Mouse (Mus musculus) midbrain, embryonic 13.5 days (tissue): ENCODE results near the gene Iqgap3. TPM values are rescaled to one million over a fixed set of nuclear protein-coding genes. Genes with fewer than 3 reads are reported as not detected.

Source experiments
- ATAC-seq: fragments of 200-750 bp; cut with Nextera tagmentation; 2 replicates; pipeline ENCODE4 v1.8.0; 2017; ENCODE audit warnings: mild to moderate bottlenecking, moderate TSS enrichment, moderate library complexity
- H3K27ac ChIP-seq: fragments of 300-500 bp; sonication (generic); 2 replicates; pipeline ENCODE4 v1.5.1; 2015; ENCODE audit warnings: inconsistent platforms, mild to moderate bottlenecking, moderate library complexity
- H3K27me3 ChIP-seq: fragments of 300-500 bp; sonication (generic); 2 replicates; pipeline ENCODE4 v1.6.1; 2015; ENCODE audit warnings: mild to moderate bottlenecking, inconsistent platforms
- H3K36me3 ChIP-seq: fragments of 300-500 bp; sonication (generic); 2 replicates; pipeline ENCODE4 v1.6.1; 2015; ENCODE audit warnings: mild to moderate bottlenecking, inconsistent platforms
- H3K4me1 ChIP-seq: fragments of 300-500 bp; sonication (generic); replicated peaks from 2 replicates; pipeline ENCODE4 v1.6.1; 2015; ENCODE audit warnings: inconsistent platforms
- H3K4me2 ChIP-seq: fragments of 300-500 bp; sonication (generic); replicated peaks from 2 replicates; pipeline ENCODE4 v1.6.1; 2015; ENCODE audit warnings: moderate library complexity, mild to moderate bottlenecking, inconsistent platforms
- H3K4me3 ChIP-seq: fragments of 300-500 bp; sonication (generic); replicated peaks from 2 replicates; pipeline ENCODE4 v1.5.1; 2015; ENCODE audit warnings: mild to moderate bottlenecking, inconsistent platforms
- H3K9ac ChIP-seq: fragments of 300-500 bp; sonication (generic); replicated peaks from 2 replicates; pipeline ENCODE4 v1.6.1; 2015; ENCODE audit warnings: mild to moderate bottlenecking, inconsistent platforms
- H3K9me3 ChIP-seq: fragments of 300-500 bp; sonication (generic); 2 replicates; pipeline ENCODE4 v1.6.1; 2016; ENCODE audit warnings: mild to moderate bottlenecking, inconsistent platforms
- WGBS: fragments of 180-500 bp; shearing (Covaris S2); methylation state at CpG from one replicate; pipeline ENCODE4 v1.1.7; 2015; 5-methylcytosine and 5-hydroxymethylcytosine counted together
- polyA plus RNA-seq: library from polyadenylated mRNA; unstranded; fragments of >200 nt; fragmentation: Nextera tagmentation; extraction: Ambion mirVana; gene quantifications from 2 replicates; pipeline ENCODE4 v1.2.1, GENCODE M21; 2015

The Iqgap3 gene
- polyA plus RNA-seq, 1 experiment from 2014 or later: 6.6 TPM

DNA sequence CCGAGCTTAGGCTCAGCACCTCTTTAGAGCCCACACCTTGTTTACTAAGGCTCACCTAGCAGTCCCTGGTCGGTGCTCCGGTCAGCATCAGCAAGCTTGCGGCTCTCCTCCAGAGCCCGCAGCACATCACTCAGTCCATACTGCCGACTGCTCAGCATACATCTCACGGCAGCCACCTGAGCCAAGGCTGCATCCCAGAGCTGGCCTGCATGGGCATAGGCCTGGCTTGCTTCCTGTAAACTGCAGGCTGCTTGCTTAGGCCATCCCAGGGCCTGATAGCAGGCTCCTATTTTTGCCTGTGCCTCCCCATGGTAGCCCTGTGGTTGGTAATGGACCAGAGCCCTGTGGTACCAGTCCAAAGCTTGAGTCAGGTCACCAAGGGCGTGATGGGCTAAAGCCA lies 7.0 kb upstream of the Iqgap3 start:
- H3K27me3 ChIP-seq: peaks cover 19% of the 10 kb centered on the region

DNA sequence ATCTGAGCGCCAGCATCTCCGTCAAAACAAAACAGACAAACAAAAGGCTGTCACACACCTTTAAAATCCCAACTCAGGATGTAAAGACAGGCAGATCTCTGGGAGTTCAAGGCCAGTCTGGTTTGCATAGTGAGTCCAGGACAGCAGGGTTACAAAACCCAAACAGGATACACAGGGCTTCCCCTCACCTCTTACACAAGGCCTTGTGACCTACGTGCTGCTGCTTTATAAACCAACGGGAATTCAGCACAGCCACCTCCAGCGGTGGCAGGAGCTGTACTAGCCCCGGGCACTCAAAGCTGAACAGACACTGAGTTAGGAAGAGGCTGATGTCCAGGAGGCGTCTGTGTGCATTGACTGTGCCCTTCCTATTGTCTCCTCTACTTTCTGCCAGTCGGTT lies 4.3 kb upstream of the Iqgap3 start:
- no peak for ATAC-seq
- H3K9ac ChIP-seq: no peak overlapping the region
- H3K4me1 ChIP-seq: peaks cover 6% of the 10 kb centered on the region
- H3K9me3 ChIP-seq: no peaks in the 10 kb centered on the region
- no peak overlapping the region for H3K4me2 ChIP-seq
- H3K4me3 ChIP-seq: no peak overlapping the region
- no peak overlapping the region for H3K27ac ChIP-seq
- 41% methylated on average over 8 of the region's 8 CpGs for WGBS
- H3K36me3 ChIP-seq: no peaks in the 10 kb centered on the region
- 0 out of 2 replicates have a peak, but pooled peaks cover 2% of the 10 kb centered on the region for H3K27me3 ChIP-seq

More for the DNA sequence above, 7.0 kb upstream of the Iqgap3 start:
- Histone ChIP-seq H3K9ac (no peak overlapping the region), H3K9me3 (no peaks in the 10 kb centered on the region), H3K4me3 (no peak overlapping the region), H3K4me2 (no peak overlapping the region), H3K4me1 (no peaks in the 10 kb centered on the region), H3K36me3 (no peaks in the 10 kb centered on the region), H3K27ac (no peak overlapping the region)
- WGBS: 81% methylated on average over 8 of the region's 8 CpGs
- no peak for ATAC-seq

DNA sequence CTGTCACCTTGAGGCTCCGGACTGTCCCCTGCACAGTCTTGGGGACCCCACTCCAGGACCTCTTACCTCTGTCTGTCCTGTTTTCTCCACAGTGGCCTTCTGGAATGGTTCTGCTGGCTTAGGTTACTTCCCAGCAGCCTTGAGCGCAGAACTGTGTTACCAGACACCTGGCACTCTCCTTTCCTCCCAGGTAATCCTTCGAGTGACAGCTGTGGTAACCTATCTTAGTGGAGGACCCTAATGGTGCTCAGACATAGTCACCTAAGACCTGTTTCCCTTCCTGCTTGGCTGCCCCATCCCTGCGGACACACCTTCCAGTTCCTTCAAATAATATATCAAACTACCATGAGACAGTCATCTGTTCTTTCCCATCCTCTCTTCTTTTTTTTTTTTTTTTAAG lies 3.6 kb upstream of the Iqgap3 start, which contains the start of gene Ttc24:
Gene Ttc24, minus strand, starts transcription at position 101 of the 400 bp plus-strand sequence.
- Histone ChIP-seq H3K4me3 (no peak within 1 kb of the TSS), H3K27ac (no peak within 1 kb of the TSS), H3K4me1 (peaks cover 13% of the 10 kb centered on the region), H3K36me3 (no peaks in the 10 kb centered on the region), H3K27me3 (0 out of 2 replicates have a peak, but pooled peaks cover 2% of the 10 kb centered on the region), H3K4me2 (no peak within 1 kb of the TSS), H3K9ac (no peak within 1 kb of the TSS), H3K9me3 (no peaks in the 10 kb centered on the region)
- no peak for ATAC-seq
- WGBS: 86% methylated on average over 4 of the region's 4 CpGs

DNA sequence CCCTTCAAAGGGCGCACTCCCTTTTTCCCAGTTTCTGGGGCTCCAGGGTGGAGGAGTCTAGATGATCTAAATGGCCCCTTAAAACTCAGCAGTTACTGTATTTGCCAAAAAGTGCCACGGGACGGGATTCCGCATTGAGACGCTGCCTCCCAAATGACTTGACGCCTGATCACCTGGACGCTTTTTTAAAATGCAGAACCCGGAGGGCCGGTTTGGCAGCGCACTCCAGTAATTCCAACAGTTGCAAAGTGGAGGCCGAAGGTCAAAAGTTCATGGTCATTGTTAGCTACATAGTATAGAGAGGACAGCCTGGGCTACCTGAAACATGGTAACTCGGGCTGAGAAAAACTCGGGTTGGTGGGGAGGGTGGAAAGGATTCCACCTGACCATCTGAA lies 450 bp downstream of the Iqgap3 start:
- Histone ChIP-seq H3K27ac (no peak overlapping the region), H3K9me3 (no peaks in the 10 kb centered on the region), H3K27me3 (0 out of 2 replicates have a peak, but pooled peaks cover 2% of the 10 kb centered on the region), H3K36me3 (no peaks in the 10 kb centered on the region), H3K9ac (peak overlapping the region; percentile 19; the same call in 1 of the 2 replicates), H3K4me2 (peak overlapping the region; percentile 82), H3K4me1 (peaks cover 14% of the 10 kb centered on the region), H3K4me3 (peak overlapping the region; percentile 54)
- ATAC-seq: 0 out of 2 replicates have a peak, but pooled peaks have one; percentile 10
- 4% methylated on average over 13 of the region's 13 CpGs for WGBS

DNA sequence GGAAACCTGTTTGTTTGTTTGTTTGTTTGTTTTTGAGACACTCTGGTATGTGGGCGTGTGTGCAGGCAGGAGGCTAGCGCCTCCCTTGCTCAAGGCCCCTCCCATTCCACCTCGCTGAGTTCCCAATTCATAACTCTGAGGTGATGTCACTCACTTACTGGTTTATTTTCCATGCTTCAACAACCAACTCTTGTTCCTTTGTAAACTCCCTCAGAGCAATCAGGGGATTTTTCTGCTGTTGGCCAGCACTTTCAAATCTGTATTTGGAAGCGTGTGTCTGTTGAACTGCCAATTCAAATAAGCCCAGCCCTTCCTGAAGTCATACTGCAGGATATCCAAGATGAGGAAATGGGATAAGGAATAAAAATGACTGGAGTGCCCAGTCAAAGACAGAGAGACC lies 892 bp downstream of the Iqgap3 start:
- Histone ChIP-seq H3K9me3 (no peaks in the 10 kb centered on the region), H3K4me2 (peak overlapping the region; percentile 82), H3K27ac (no peak overlapping the region), H3K4me1 (peaks cover 14% of the 10 kb centered on the region), H3K27me3 (0 out of 2 replicates have a peak, but pooled peaks cover 2% of the 10 kb centered on the region), H3K36me3 (no peaks in the 10 kb centered on the region), H3K9ac (no peak overlapping the region; the same call in 1 of the 2 replicates), H3K4me3 (peak overlapping the region; percentile 54)
- no peak for ATAC-seq
- 14% methylated on average over 4 of the region's 4 CpGs for whole genome bisulfite sequencing

DNA sequence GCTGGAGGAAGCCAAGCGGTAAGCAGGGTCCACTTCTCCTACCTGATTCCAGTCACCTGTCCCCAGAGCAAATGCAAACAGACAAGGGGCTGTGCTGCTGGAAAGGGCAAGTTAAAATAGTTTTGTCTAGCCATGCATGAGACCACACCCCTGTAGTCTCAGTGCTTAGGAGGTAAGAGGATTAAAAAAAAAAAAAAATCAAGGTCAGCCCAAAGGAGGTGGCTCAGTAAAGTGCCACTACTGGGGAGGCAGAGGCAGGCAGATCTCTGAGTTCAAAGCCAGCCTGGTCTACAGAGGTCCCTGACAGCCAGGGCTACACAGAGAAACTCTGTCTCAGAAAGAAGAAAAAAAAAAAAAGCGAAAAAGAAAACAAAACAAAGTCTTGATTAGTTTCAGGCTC lies 2.2 kb downstream of the Iqgap3 start:
- H3K36me3 ChIP-seq: no peaks in the 10 kb centered on the region; the same call in 1 of the 2 replicates
- no peaks in the 10 kb centered on the region for H3K9me3 ChIP-seq
- H3K27me3 ChIP-seq: no peaks in the 10 kb centered on the region
- H3K4me3 ChIP-seq: no peak overlapping the region
- H3K9ac ChIP-seq: no peak overlapping the region
- ATAC-seq: no peak
- WGBS: 92% methylated on average over 2 of the region's 2 CpGs
- peaks cover 14% of the 10 kb centered on the region for H3K4me1 ChIP-seq
- H3K4me2 ChIP-seq: no peak overlapping the region
- H3K27ac ChIP-seq: no peak overlapping the region

DNA sequence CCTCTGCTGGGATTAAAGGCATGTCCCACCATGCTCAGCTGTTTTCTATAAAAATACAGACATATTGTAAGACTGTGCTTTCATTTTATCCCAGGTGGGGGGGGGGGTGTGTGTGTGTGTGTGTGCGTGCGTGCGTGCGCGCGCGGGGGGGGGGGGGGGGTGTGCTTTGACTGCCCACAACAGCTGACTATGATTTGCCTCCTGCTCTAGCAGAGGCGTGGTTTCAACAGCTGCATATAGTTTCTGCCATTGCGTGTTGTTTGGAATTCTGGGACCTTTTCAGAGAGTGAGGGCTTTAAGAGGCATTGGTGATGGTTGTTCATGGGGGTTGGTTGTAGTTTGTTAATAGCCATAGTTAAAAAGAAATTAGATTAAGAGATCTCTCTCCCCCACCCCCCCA lies 3.7 kb downstream of the Iqgap3 start:
- Histone ChIP-seq H3K27ac (no peak overlapping the region), H3K4me1 (peaks cover 14% of the 10 kb centered on the region), H3K4me3 (no peak overlapping the region), H3K9me3 (no peaks in the 10 kb centered on the region), H3K4me2 (no peak overlapping the region), H3K9ac (no peak overlapping the region), H3K36me3 (peaks cover 7% of the 10 kb centered on the region; the same call in 1 of the 2 replicates), H3K27me3 (no peaks in the 10 kb centered on the region)
- ATAC-seq: no peak
- 79% methylated on average over 2 of the region's 9 CpGs for WGBS

DNA sequence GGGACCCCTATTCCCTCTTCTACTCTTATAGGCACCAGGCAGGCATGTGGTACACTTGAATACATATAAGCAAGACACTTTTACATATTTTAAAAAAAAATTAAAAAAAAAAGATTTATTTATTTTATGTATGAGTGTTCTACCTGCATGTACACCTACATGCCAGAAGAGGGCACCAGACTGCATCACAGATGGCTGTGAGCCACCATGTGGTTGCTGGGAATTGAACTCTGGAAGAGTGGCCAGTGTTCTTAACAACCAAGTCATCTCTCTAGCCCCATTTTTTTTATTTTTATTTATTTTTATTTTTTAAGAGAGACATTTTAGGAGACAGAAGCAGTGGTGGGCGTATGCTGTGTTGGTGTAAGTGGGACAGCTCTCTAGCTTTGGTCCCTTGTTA lies 5.9 kb downstream of the Iqgap3 start:
- Histone ChIP-seq H3K4me3 (no peak overlapping the region), H3K36me3 (peaks cover 27% of the 10 kb centered on the region), H3K27me3 (no peaks in the 10 kb centered on the region), H3K9me3 (no peaks in the 10 kb centered on the region), H3K4me1 (peaks cover 6% of the 10 kb centered on the region), H3K27ac (no peak overlapping the region), H3K4me2 (no peak overlapping the region), H3K9ac (no peak overlapping the region)
- no peak for ATAC-seq
- WGBS: 74% methylated on average over 1 of the region's 1 CpGs

DNA sequence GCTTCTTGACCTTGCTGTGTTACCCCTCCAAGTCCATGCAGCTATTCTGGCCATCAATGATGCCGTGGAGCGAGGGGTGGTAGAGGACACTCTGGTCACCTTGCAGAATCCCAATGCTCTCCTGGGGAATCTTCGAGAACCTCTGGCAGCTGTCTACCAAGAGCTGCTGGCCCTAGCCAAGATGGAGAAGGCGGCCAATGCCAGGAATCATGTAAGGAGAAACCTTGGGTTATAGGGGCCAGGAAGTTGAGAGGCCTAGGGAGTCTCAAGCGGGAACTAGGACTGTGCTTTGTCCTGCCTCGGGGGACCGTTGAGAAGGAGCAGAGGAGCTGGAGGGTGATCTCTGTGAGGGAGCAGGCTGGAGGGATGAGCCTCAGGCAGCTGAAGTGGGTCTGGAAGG lies 8.3 kb downstream of the Iqgap3 start:
- no peak overlapping the region for H3K4me3 ChIP-seq

DNA sequence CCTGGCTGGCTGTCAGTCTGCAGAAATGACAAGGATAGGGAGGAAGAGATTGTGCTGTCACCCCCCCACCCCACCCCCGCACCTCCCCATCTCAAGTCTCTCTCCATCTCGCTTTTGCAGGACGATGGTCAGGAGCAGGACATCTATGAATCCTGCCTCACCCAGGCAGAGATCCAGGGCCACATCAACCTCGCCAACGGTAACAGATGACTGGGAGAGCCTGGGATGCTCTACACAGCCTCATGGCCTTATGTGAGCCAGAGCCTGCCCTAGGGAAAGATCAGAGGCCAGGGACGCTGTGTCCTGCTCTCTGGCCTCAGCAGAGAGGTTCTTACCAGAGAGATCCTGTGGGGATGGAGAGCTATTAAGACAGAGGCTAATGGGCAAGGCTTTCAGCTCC lies 8.8 kb downstream of the Iqgap3 start:
- H3K4me3 ChIP-seq: no peak overlapping the region
- H3K36me3 ChIP-seq: peaks cover 33% of the 10 kb centered on the region
- H3K9me3 ChIP-seq: no peaks in the 10 kb centered on the region
- no peaks in the 10 kb centered on the region for H3K4me1 ChIP-seq
- H3K27ac ChIP-seq: no peak overlapping the region
- H3K9ac ChIP-seq: no peak overlapping the region; the same call in 1 of the 2 replicates
- WGBS: 95% methylated on average over 6 of the region's 6 CpGs
- H3K4me2 ChIP-seq: no peak overlapping the region
- no peak for ATAC-seq
- no peaks in the 10 kb centered on the region for H3K27me3 ChIP-seq

More for the DNA sequence above, 8.3 kb downstream of the Iqgap3 start:
- Histone ChIP-seq H3K27me3 (no peaks in the 10 kb centered on the region), H3K36me3 (peaks cover 33% of the 10 kb centered on the region), H3K4me2 (no peak overlapping the region), H3K27ac (no peak overlapping the region), H3K9ac (no peak overlapping the region), H3K4me1 (no peaks in the 10 kb centered on the region), H3K9me3 (no peaks in the 10 kb centered on the region)
- 92% methylated on average over 7 of the region's 7 CpGs for WGBS
- ATAC-seq: no peak

DNA sequence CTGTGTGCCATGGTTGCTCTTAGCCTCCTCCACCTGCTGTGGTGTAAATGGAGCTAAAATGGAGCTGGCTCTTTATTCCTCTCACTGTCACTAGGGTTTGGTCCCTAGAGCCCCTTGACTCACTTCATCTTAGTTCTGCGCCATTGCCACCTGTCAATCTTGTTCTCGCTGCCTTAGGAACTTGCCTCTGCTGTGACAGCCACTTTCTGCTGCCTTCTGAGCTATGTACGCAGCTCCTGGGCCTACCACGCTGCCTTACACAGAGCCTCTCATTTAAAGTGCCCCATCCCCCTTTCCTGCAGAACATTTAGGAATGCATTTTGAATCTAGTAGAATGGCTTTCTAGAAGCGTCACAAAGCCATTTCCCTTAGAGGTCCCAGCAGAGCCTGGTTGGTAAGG lies 12.4 kb downstream of the Iqgap3 start:
- H3K4me3 ChIP-seq: no peak overlapping the region
- H3K36me3 ChIP-seq: peaks cover 47% of the 10 kb centered on the region
- H3K4me2 ChIP-seq: no peak overlapping the region
- WGBS: 84% methylated on average over 5 of the region's 5 CpGs
- H3K27ac ChIP-seq: no peak overlapping the region
- no peak for ATAC-seq
- no peak overlapping the region for H3K9ac ChIP-seq
- H3K4me1 ChIP-seq: no peaks in the 10 kb centered on the region
- no peaks in the 10 kb centered on the region for H3K27me3 ChIP-seq
- H3K9me3 ChIP-seq: no peaks in the 10 kb centered on the region

DNA sequence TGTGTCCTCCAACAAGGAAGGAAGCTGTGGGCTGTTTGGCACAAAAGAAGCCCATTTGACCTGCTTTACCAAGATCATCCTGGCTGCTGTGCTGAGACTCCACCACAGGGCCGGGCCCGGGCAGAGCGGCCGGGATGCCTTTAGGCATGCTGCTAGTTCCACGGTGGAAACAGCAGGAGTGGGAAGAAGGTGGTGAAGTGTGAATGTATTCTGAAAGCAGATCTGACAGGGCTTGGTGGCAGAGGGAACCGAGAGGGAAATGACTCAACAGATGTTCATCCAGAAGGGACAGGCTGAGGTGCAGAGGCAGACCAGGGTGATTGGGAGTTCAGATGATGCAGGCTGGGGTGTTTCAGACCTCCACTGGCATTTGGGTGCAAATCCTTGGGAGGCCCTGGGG lies 15.9 kb downstream of the Iqgap3 start:
- Histone ChIP-seq H3K9ac (no peak overlapping the region), H3K4me1 (no peaks in the 10 kb centered on the region), H3K27me3 (no peaks in the 10 kb centered on the region), H3K4me3 (no peak overlapping the region), H3K4me2 (no peak overlapping the region), H3K36me3 (peaks cover 48% of the 10 kb centered on the region), H3K9me3 (no peaks in the 10 kb centered on the region), H3K27ac (no peak overlapping the region)
- 93% methylated on average over 6 of the region's 6 CpGs for WGBS
- no peak for ATAC-seq

DNA sequence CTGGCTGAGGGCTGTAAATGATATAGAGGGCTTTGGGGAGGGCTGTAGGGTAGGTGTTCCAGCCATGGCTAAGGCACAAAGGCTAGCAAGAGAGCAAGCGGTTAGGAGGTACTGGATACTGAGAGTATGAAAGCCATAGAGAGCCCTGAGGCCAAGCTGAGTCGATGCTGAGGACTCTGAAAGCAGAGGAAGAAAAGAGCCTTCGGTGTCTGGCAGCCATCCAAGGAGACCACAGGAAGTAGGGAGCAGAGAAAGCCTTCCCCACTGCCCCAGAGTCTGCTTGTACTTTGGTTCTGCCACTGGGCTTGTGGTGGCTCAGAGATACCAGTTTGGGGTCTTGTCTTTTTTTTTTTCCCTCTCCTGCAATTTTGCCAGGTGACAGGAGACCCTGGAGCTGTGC lies 18.5 kb downstream of the Iqgap3 start:
- H3K4me3 ChIP-seq: no peak overlapping the region
- no peaks in the 10 kb centered on the region for H3K9me3 ChIP-seq
- no peaks in the 10 kb centered on the region for H3K4me1 ChIP-seq
- no peak for ATAC-seq
- no peak overlapping the region for H3K4me2 ChIP-seq
- no peak overlapping the region for H3K27ac ChIP-seq
- no peaks in the 10 kb centered on the region for H3K27me3 ChIP-seq
- peaks cover 57% of the 10 kb centered on the region for H3K36me3 ChIP-seq
- H3K9ac ChIP-seq: no peak overlapping the region
- 91% methylated on average over 3 of the region's 3 CpGs for WGBS
